Mouse (Mus musculus) adrenal gland, postnatal 4 days (tissue): ENCODE measurements around the gene Kcnh1. TPM values are rescaled to one million over a fixed set of nuclear protein-coding genes. Genes with fewer than 3 reads are reported as not detected.

Source experiments
- DNase-seq, 2 experiments: peaks; one replicate each; pipeline ENCODE4 v3.0.0; 2021 to 2022; ENCODE audit warnings: low spot score in 2 of 2, mixed read lengths in 2 of 2
- total RNA-seq, 2 experiments: library from RNA; stranded (reverse); gene quantifications; 2 replicates each; pipeline ENCODE4 v1.2.3; 2021

Gene Kcnh1
- total RNA-seq, 2 experiments from 2014 or later = 0.48 to 1.3 TPM

DNA sequence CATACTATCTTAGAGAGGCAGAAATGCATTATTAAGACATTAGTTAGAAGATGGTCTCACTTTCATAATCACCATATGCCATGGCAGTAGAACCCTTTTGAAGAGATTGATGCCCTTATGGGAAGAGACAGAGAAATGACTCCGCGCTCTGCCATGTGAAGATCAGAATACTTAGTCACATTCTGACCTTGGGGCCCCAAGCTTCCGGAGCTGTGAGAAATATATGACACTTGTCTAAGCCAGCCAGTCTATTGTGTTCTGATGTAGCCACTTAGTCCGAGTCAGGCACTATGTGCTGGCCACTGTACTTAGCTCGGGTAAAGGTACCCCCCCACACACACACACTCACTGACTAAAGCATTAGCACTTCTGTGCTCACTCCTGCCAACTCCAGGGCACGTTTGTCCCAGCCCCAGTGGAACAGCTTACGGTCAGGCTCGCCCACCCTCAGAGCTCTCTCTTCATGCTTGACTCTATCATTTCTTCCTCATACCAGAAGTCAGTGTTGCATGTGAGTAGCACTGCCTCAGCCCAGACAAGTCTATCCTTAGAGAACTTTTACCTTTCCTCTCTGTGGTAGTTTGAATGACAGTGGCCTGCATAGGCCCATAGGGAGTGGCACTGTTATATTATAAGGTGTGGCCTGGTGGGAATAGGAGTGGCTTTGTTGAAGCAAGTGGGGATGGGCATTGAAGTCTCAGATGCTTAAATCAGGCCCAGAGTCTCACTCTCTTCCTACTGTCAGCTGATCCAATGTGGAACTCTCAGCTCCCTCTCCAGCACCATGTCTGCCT, 212.5 kb downstream of the Kcnh1 start:
- DNase-seq = no peak

DNA sequence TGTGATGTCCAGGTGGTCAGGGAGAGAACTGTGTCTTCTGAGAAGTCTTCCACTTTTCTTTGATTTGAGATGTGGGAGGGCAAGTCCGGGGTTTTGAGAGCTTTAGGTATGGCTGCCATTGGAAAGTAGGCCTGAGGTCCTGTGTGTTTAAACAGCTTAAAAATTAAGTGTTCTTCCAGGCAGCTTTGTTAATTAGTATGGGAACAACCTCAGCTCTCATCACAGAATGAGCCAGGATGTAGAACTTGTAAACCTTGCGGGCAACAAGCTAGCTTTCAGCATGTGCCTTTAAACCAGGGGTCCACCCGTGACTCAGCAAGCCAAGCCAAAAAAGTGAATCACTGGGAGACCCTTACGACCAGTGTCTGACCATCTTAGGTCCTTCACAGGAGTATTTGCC, 214.6 kb downstream of the Kcnh1 start:
- DNase-seq = no peak

DNA sequence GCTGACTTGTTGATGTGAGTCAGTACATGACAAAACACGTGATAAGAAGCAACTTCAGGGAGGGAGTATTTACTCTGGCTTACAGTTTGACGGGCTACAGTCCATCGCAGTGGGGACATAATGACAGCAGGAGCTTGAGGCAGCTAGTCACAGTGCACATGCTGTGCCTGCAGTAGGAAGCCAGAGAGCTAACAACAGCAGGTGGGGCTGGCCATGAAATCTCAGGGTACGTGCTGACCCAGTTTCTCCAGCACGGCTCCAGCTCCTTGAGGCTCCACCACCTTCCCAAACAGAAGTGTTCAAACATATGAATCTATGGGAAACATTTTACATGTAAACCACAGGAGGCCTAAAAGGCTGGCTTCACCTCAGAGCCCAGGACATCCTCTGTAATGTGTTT, 216.0 kb downstream of the Kcnh1 start:
- no peak for DNase-seq

DNA sequence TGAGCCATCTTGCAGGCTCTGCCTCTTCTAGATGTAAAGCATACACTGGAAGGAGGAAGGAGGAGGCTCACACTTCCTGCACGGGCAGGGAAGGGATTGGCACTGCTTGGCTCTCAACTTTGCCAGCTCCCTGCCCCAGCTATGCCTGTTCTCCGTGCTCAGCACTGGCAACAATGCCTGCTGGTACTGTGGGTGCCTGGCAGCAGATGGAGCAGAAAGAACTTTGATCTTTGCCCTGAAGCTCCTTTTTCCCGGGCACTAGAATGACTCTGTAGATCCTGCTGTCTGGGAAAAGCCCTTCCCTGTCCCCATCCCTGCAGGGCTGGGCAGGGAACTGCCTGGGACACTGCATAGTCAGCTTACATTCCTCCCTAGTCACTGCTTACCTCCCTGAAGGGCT, 225.2 kb downstream of the Kcnh1 start:
- DNase-seq = no peak

DNA sequence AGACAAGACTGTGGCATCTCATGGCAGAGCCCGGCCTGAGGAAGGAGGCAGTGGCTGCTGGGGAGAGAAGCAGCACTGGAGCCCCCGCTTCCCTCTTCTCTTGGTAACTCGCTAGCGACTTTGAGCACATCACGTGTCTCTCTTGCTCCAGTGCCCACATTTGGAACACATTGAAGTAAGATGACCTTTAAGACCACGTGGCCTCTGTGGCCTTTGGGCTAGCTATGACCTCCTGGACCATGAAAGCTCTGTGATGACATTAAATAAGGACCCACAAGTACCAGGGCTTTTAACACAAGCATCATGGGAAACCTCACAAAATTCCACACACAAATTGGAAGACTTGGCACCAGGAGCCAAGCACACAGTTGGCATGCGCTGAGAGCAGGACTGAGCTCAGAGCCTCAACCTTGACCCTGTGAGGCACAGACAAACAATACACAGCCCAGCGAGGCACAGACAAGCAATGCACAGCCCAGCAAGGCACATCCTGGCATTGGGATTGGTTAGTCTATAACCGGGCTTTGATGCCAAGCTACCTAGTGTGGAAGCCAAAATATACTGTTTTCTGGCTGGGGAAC, 225.8 kb downstream of the Kcnh1 start:
- no peak for DNase-seq

DNA sequence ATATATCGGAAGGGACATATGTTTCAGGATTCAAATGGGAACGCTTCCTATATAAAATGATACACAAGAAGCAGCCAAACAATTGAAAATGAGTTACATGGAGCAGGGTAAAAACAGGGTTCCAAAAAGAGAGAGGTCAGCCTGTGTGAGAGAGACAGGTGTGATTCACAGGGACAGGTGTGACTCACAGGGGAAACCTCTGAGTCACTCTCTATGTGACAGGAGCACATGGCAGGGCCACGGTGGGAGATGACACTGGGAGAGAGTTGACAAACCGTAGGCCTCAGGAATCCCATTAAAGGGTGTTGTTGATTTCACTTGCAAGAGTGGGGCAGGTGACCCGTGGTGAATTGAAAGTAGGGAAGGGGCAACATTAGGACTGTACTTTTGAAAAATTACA, 228.6 kb downstream of the Kcnh1 start:
- no peak for DNase-seq

DNA sequence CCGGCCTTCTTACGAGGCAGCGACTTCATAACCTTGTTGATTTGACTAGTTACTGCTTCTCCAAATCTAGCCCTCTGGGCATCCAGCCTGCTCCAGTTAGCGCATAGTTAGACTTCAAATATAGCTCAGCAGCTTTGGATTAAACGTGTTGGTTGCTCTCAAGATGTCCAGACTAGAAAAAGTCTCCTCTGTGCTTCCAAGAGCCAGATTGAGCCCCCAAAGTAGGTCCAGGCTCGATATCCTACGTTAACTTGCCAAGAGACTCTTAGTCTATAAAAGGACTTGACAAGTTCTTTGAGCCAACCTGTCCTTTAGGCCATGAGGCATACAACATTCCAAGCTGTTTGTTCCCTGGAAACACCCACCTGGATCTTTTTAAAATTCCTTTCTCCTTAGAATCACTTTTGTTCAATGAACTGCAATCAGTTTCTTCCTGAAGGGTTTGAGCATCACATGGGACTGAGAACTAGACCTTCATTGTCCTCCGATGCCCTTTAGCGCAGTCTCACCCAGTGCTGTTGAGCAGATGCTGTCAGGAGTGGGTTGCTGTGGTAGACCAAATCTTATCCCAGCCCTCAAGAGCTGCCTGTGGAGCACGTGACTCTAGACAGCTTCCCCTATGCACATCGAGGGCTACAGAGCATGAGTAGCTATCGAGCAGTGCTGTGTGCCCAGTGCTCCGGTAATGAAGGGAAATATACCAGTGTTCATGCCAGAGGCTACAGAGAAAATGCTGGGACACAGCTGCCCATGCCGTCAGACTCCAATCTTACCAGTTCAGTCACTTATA, 231.0 kb downstream of the Kcnh1 start:
- no peak for DNase-seq

DNA sequence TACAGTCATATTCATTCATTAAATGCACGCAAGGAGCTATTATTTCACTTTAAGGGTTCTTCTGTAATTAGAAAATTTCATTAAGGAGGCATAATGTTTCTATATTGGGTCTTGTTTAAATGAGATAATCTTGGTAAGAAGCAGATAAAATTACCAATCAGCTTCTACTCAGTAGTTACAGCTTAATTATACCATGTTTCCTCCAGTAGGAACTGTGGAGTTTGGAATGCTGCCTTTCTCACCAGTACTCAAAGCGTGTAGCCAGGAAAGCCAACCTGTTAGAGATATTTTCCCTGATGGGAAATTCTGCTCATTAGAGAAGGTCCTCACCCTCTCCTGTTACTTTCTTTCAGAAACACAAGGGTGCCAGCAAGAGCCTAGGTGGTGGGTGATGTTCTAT, 240.8 kb downstream of the Kcnh1 start:
- no peak for DNase-seq

DNA sequence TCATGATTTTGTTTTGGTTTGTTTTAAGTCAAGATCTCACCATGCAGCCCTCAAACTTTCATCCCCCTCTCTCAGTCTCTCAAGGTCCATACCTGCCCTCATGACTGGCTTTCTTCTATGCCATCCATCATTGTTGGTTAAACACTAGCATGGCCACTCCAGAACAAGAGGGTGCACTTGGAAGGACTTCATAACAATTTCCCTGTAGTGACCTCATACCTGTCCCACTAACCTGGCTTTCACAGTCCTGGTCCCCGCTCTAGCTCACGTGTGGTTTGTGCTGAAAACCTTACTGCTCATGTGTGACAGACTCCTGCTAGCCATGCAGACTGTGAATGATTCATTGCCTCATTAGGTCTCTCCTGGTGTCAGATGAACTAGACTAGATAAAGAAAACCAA, 244.9 kb downstream of the Kcnh1 start:
- no peak for DNase-seq

DNA sequence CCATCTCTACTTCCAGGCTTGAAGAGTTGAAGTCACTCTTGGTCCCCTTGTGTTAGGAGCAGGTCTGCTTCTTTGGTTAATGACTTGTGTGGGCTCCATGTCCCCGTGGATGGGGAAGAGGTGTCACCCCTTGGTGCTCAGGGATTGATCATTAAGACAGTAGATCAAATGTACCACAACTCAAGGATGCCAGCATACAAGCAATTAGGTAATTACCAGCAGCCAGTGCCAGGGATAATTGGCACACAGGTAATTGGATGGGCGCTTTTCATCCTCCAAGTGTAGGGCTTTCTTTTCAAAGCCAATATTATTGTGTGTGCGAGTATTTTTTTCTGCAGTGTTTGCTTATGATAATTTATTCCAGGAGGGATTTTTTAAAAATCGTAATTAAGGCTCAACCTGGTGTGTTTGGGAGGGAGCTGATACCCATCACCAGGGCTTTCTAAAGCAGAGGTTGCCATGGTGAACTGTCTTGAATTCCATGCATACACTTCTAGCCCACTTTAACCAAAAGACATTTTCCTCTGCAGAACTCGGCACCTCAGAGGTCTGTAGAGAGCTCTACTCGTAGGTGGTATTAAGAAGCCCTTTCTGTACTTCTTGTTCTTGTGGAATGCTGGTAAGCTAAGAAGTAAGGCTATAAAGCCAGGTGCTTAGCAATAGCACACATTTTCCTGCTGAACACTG, 248.7 kb downstream of the Kcnh1 start:
- no peak for DNase-seq

DNA sequence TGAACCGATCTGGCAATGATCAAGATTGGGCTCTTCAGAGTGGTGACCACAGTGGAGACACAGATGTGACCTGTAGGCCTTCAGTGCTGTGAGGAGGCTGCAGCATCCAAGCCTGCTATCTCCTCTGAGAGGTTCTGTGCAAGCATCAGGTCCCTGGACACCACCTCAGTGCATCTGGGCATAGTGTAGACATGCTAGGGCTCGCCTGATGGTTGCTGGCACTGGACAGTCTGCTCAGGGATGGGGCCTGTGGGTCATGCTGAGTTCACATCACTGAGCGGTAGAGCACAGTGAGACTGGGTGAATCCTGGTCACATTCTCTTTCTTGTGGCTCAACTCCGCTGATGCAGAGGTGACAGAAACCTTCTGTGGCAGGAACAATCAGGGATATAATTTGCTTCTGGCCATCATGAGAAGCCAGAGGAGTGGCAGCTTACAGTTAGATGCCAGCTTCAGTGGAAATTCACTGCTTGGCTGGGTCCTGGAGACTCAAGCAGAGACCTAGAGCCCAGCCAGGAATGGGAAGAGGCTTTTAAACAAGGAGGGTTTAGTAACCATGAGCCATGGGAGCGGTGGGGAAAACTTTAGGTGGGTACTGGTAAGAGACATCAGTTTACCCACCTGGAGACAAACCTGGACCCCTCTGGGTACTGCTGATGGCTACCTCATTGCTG, 252.3 kb downstream of the Kcnh1 start:
- no peak for DNase-seq

DNA sequence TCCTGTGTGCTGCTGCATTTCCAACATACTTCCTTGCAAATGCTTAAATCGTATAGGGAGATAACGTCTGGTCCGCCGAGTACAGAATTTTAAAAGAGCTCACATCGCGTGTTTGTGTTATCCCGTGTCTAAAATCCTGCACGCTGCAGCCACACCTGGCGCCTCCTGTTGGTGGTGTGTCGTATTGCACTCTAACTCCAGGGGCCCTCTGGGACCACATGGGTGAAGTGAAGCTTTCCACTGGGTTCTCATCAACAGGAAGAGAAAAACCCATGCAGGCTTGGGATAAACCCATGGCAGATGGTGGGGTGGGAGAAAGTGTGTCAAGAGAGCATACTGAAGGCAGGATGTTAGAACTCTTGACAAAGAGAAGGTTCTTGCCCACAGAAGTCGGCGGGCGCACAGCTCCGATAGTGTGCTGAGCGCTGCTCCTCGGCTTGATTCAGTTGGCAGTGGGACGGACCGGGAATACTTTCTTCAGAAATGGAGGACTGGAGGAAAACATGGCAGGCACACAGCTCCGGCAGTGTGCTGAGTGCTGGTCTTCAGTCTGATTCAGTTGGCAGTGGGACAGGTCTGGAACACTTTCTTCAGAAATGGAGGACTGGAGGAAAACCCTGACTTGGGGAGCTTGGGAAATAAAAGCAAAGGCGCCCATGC, 253.6 kb downstream of the Kcnh1 start:
- no peak for DNase-seq

DNA sequence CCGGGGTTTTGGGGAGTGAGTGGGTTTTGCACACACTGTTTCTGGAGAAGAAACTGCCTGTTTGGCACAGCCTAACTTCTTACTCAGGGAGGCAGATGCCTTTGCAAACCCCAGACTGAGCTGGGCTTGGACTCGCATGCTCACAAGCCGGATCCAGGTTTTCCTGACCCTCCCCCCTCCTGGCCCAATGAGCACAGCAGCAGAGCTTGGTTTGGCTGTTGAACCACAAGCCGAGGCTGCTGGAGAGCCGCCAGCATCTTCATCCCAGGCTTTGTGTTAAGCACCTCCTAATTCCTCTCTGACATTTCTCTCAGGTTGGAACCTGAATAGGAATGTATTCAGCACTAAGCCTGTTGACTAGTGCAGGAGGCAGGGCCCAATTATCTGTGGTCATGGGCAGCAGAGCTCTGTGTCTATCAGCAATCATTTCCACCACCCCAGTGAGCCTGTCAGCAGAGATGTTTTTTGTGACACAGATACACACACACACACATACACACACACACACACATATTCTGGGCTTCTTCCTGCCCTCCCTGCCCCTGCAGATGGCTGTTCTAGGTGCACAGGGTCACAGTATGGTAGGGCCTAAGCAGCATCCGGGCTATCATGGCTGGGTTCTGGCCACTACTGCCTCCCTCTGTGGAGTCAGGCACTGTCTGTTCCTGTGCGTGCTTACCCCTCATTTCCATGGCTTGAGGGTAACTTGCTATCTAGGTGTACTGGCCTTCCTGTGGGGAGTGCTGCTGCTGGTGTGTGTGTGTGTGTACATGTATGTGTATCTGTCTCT, 254.3 kb downstream of the Kcnh1 start:
- DNase-seq = no peak

DNA sequence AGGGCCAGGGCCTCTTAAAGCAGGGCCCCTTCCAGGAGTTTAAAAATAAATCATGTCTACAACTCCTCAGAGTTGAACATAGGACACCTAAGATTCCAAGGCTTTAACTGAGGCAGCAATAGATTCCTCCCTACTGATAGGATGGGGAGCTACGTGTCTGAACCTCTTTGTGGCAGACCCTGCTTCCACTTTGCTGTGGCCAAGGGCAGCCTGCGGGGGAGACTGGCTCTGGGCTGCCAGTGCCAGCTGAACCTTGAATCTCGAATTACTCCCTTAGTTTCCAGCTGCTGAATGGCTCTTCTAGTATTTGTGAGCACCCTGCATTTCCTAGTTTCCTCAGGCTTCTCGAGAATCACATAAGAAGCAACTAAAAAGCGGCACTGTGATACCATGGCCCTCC, 255.6 kb downstream of the Kcnh1 start:
- DNase-seq = no peak

DNA sequence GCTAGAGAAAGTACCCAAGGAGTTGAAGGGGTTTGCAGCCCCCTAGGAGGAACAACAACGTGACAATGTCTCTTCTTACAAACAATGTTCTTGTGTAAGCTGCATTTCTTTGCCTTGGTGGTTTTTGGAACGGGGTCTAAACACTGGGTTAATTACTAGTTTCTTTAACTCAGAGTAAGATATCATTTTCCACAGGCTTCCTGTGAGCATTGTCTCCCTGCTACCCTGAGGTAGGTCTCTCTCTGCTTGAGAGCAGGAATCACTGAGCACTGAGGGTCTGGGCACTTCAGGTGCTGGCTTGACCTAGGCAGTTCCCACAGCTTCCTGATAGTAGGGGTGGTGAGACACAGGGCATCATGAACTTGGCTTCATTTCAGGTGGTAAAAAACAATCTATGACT, 257.1 kb downstream of the Kcnh1 start:
- no peak for DNase-seq

DNA sequence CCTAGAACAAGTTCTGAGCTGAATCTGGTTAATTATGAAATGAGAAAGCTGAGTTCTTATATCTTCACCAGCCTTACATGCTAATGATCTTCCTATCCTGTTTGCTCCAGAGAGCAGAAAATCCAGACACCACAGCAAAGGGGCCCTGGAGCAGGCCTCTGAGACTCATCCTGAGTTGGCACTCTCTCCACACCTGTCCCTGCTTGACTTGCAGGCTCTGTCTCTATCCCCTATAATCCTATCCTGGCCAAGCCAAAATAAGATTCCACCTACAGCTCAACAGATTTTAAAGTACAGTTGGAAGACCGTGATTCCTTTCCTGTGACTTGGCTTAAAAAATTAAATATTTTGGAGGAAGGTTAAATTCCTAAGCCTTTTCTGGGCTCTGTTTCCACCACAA, 257.9 kb downstream of the Kcnh1 start:
- no peak for DNase-seq

DNA sequence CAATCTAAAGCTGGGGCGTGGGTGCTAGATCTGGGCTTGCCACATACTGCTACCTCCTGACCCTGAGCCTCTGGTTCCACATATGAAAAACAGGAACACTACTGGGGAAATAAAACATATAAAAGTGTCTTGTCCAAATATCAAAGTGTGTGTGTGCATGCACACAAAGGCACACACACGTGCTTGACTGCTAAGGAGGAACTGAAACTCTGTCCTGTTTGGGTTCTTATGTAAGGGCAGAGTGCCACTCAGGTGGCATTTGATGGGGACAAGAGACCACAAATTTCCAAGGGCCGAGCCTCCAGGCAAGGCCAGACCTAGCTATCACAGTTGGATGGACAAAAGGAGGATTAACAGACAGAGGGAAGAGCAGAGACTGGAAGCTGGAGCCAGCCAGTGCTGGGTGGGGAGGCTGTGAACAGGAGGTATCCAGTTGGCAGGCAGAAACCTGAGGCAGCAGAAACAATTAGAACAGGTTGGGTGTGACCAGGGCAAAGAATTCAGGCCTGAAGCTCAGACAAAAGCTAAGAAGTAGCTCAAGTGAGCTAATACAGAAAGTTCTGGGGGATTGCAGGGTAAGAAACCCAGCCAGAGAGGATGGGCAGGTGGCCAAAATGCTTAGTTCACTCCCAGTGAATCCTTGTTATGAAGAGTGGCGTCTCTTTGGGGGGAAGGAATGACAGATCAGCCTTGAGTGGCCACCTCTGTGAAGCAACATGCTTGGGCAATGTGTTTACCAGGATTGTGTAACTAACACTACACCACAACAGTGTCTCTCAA, 259.2 kb downstream of the Kcnh1 start:
- DNase-seq = no peak

DNA sequence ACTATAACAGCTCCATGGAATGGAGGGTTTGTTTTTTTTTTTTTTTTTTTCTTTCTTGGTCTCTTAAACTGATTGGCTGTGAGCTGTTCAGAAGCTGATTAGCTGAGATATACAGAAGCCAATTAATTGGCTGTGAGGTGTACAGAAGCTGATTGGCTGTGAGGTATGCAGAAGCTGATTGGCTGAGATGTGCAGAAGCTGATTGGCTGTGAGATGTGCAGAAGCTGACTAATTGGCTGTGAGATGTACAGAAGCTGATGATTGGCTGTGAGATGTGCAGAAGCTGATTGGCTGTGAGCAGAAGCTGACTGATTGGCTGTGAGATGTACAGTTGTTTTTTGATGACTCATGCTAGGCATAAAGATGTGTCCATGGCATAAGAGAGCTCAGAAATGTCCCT, 259.9 kb downstream of the Kcnh1 start:
- DNase-seq = no peak

DNA sequence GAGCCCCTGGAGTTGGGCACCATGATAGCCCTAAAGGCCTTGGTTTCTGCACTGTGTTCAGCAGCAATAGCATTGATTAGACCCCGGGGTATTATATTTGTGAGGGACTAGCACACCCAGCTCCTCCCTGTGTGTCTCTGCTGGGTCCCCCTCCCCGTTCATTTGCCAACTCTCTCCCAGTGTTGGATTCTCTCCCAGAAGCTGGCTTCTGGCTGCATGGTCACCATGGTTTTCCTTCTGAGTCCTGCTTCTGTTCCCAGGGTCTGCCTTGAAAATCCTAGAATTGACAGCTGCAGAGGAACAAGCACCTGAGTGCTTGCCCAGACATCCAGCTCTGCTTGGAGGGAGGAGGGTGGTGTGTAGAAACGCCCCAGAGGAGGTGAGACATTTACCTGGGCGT, 261.1 kb downstream of the Kcnh1 start:
- DNase-seq = no peak
